Mouse (Mus musculus) Patski (cell line): ENCODE data around the gene Tatdn3. TPM values are rescaled to one million over a fixed set of nuclear protein-coding genes. Genes with fewer than 3 reads are reported as not detected.
A peak's percentile ranks its signal among the peaks of the same experiment; 100 is the strongest.

ENCODE experiments used
- ATAC-seq: fragments of 100-300 bp; one replicate; pipeline ENCODE4 v1.8.0; 2021
- CTCF ChIA-PET: fragments of 350-600 bp; sonication (Branson Sonifier 250); formaldehyde crosslinking; loops from one replicate; lab custom pipeline; 2022; ENCODE audit warnings: inconsistent platforms; lab: Charles Lee
- POLR2A ChIA-PET: fragments of 350-600 bp; sonication (Branson Sonifier 250); formaldehyde crosslinking; loops from one replicate; lab custom pipeline; 2022; ENCODE audit warnings: antibody characterized with exemption, inconsistent platforms; lab: Charles Lee
- DNase-seq: peaks from one replicate; pipeline ENCODE4 v3.0.0-alpha.2; 2011; ENCODE audit warnings: low read depth, low spot score
- H3K27me3 ChIP-seq: fragments of 371-371 bp; one replicate; pipeline ENCODE4 v1.5.1; 2021
- CTCF ChIP-seq: fragments of 100-300 bp; IDR thresholded peaks from one replicate; pipeline ENCODE4 v1.5.1; 2021
- in situ Hi-C: fragments of 300-500 bp; cut with MboI; formaldehyde crosslinking; loops from 3 replicates; pipeline ENCODE4 v1.11.1; 2018; ENCODE audit warnings: low pct_unique_long_range_greater_than_20kb, mixed read lengths
- polyA plus RNA-seq: library from polyadenylated mRNA; unstranded; gene quantifications from one replicate; pipeline ENCODE4 v1.2.3, GENCODE M21; 2021

The Tatdn3 gene
- polyA plus RNA-seq, 1 experiment from 2014 or later: 18.7 TPM

GRCm38 (mm10) chr1:191063700-191064099, 968 bp upstream of the Tatdn3 start:
- in situ Hi-C loops: loop anchor here (5.0 kb wide), 2 partner anchors 56 to 121 kb away; no protein-coding TSS in a partner anchor
- TF ChIP-seq CTCF: no peak
- ATAC-seq (no peak), DNase-seq (no peak)
- POLR2A ChIA-PET: interaction anchor here (1.0 to 2.2 kb wide), 2 partner anchors 15 to 119 kb away, joined by 3 to 5 read pairs; no protein-coding TSS in a partner anchor
- H3K27me3 ChIP-seq: no peaks in the 10 kb centered on the region
- CTCF ChIA-PET: interaction anchor here (1.7 to 3.0 kb wide), 4 partner anchors 10 to 119 kb away, joined by 3 to 11 read pairs (median 6); no protein-coding TSS in a partner anchor

- DNase-seq: no peak
- no peak for TF ChIP-seq CTCF
- peak; percentile 54 for ATAC-seq
- H3K27me3 ChIP-seq: no peaks in the 10 kb centered on the region
- in situ Hi-C loops: loop anchor here (5.0 kb wide), 2 partner anchors 55 to 120 kb away; no protein-coding TSS in a partner anchor
- POLR2A ChIA-PET: interaction anchor here (0.7 to 2.2 kb wide), 4 partner anchors 13 to 117 kb away, joined by 3 to 5 read pairs (median 4); no protein-coding TSS in a partner anchor
- CTCF ChIA-PET: interaction anchor here (0.6 to 3.0 kb wide), 5 partner anchors 9 to 118 kb away, joined by 3 to 11 read pairs (median 4); no protein-coding TSS in a partner anchor
Observed at GRCm38 (mm10) chr1:191062241-191062780, 421 bp downstream of the Tatdn3 start.

GRCm38 (mm10) chr1:191057461-191057860, 5.3 kb downstream of the Tatdn3 start:
- no peak for ATAC-seq
- ChIA-PET CTCF (interaction anchor here (1.3 kb wide), 1 partner anchor 22 kb away, joined by 3 read pairs; no protein-coding TSS in a partner anchor), POLR2A (interaction anchor here (1.6 kb wide), 1 partner anchor 11 kb away, joined by 4 read pairs; no protein-coding TSS in a partner anchor)
- no peak for DNase-seq
- H3K27me3 ChIP-seq: no peaks in the 10 kb centered on the region
- peak; percentile 40 for TF ChIP-seq CTCF
- in situ Hi-C loops: no loop called here

GRCm38 (mm10) chr1:191055533-191055873, 7.2 kb downstream of the Tatdn3 start:
- TF ChIP-seq CTCF: no peak
- no peaks in the 10 kb centered on the region for H3K27me3 ChIP-seq
- CTCF ChIA-PET: interaction anchor here (1.1 to 1.2 kb wide), 2 partner anchors 29 to 34 kb away, joined by 3 to 4 read pairs; partner anchors contain the start of gene Flvcr1
- ATAC-seq: no peak
- POLR2A ChIA-PET: no interaction called here
- in situ Hi-C loops: no loop called here
- DNase-seq: no peak

- ChIA-PET CTCF (interaction anchor here (0.7 to 1.2 kb wide), 4 partner anchors 9 to 110 kb away, joined by 3 to 4 read pairs (median 3); partner anchors contain the start of gene Flvcr1), POLR2A (no interaction called here)
- in situ Hi-C loops: no loop called here
- no peaks in the 10 kb centered on the region for H3K27me3 ChIP-seq
- TF ChIP-seq CTCF: peak; percentile 77
- ATAC-seq (no peak), DNase-seq (no peak)
Observed at GRCm38 (mm10) chr1:191054870-191055532, 7.7 kb downstream of the Tatdn3 start.

GRCm38 (mm10) chr1:191053555-191053954, 9.2 kb downstream of the Tatdn3 start:
- in situ Hi-C loops: no loop called here
- DNase-seq: no peak

GRCm38 (mm10) chr1:191046231-191046824, 16.4 kb downstream of the Tatdn3 start:
- in situ Hi-C loops: no loop called here
- POLR2A ChIA-PET: interaction anchor here (0.7 kb wide), 1 partner anchor 11 kb away, joined by 4 read pairs; no protein-coding TSS in a partner anchor
- no peak for ATAC-seq
- DNase-seq: no peak
- no peak for TF ChIP-seq CTCF
- no peaks in the 10 kb centered on the region for H3K27me3 ChIP-seq
- CTCF ChIA-PET: interaction anchor here (0.7 to 1.4 kb wide), 3 partner anchors 8 to 41 kb away, joined by 3 to 4 read pairs (median 3); no protein-coding TSS in a partner anchor

More at GRCm38 (mm10) chr1:191053555-191053954, 9.2 kb downstream of the Tatdn3 start:
- no peak for TF ChIP-seq CTCF
- no peak for ATAC-seq
- CTCF ChIA-PET: no interaction called here
- POLR2A ChIA-PET: no interaction called here
- H3K27me3 ChIP-seq: no peaks in the 10 kb centered on the region

- in situ Hi-C loops: no loop called here
Observed at GRCm38 (mm10) chr1:191045264-191045663, 17.5 kb downstream of the Tatdn3 start.

GRCm38 (mm10) chr1:191042688-191043087, 20.0 kb downstream of the Tatdn3 start:
- no peaks in the 10 kb centered on the region for H3K27me3 ChIP-seq
- CTCF ChIA-PET: no interaction called here
- in situ Hi-C loops: no loop called here
- POLR2A ChIA-PET: no interaction called here
- no peak for TF ChIP-seq CTCF
- DNase-seq (no peak), ATAC-seq (no peak)

More at GRCm38 (mm10) chr1:191045264-191045663, 17.5 kb downstream of the Tatdn3 start:
- ChIA-PET CTCF (interaction anchor here (1.3 kb wide), 1 partner anchor 40 kb away, joined by 3 read pairs; no protein-coding TSS in a partner anchor), POLR2A (no interaction called here)
- no peaks in the 10 kb centered on the region for H3K27me3 ChIP-seq
- TF ChIP-seq CTCF: no peak
- ATAC-seq: no peak
- no peak for DNase-seq

- CTCF ChIA-PET: no interaction called here
- in situ Hi-C loops: no loop called here
- no peak for DNase-seq
- H3K27me3 ChIP-seq: no peaks in the 10 kb centered on the region
- POLR2A ChIA-PET: interaction anchor here (1.0 kb wide), 2 partner anchors 13 to 16 kb away, joined by 3 read pairs; no protein-coding TSS in a partner anchor
- ATAC-seq: no peak
- TF ChIP-seq CTCF: no peak
Observed at GRCm38 (mm10) chr1:191042106-191042505, 20.6 kb downstream of the Tatdn3 start.
